Mouse (Mus musculus) bone marrow macrophage, adult 2 months (primary cell): ENCODE results near the gene Grhl3.

ENCODE experiments used
- CTCF ChIP-seq: IDR thresholded peaks from 2 replicates; pipeline ENCODE4 v1.5.1; 2012; ENCODE audit warnings: low read depth, mild to moderate bottlenecking, low read length, moderate library complexity
- POLR2A ChIP-seq: IDR thresholded peaks from 2 replicates; pipeline ENCODE4 v1.6.1; 2012; ENCODE audit warnings: mild to moderate bottlenecking, low read depth, low read length, borderline replicate concordance

GRCm38 (mm10) chr4:135567042-135567441 is 6.4 kb downstream of the Grhl3 start:
- TF ChIP-seq CTCF (no peak), POLR2A (no peak)
